Mouse (Mus musculus) liver (tissue): ENCODE data around the gene Apopt1.
A peak's percentile ranks its signal among the peaks of the same experiment; 100 is the strongest.

Experiments
- DNase-seq: peaks from one replicate; pipeline ENCODE4 v3.0.0-alpha.2; 2020; ENCODE audit warnings: mixed read lengths

Gene Apopt1

GRCm38 (mm10) chr12:111785174-111785573 lies 72.1 kb downstream of the Apopt1 start:
- peak; percentile 44 for DNase-seq

- DNase-seq, result peak; percentile 55
These were observed 74.0 kb downstream of the Apopt1 start for GRCm38 (mm10) chr12:111787015-111787414.

- DNase-seq, result no peak
These were observed 77.0 kb downstream of the Apopt1 start for GRCm38 (mm10) chr12:111790090-111790489.

GRCm38 (mm10) chr12:111790631-111791030 lies 77.6 kb downstream of the Apopt1 start:
- DNase-seq, result no peak

GRCm38 (mm10) chr12:111791474-111792104 lies 78.5 kb downstream of the Apopt1 start:
- no peak for DNase-seq

- peak; percentile 62 for DNase-seq
These were observed 81.0 kb downstream of the Apopt1 start for GRCm38 (mm10) chr12:111794102-111794501.

DNA sequence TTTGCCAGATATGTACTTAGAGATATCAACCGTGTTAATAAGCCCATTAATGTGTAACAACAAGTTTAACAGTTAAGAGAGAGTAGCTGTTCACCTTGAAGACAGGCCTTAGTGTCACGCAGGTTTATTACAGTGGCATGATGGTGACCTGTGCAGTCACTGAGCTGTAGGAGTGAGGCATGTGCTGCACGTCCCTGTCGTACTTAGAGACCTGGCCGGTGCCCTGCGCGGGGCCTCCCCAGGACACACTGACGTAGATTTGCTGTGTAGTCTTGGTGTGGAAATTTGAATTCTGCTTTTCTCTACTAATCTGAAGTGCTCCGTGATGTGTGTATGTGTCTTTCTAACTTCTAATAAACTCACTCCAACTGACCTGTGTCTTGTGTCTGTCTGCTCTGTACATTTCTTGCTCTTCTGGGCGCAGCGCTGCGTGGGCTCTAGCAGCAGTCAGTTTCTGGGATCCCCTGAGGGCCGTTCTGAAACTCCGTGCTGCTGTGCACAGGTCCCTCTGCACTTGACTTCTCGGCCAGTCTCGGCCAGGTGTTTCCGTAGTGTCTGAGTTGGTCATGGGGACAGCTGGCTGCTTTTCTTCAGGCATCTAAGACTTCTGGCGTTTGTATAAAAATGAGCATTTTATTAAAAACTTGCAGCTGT lies 81.6 kb downstream of the Apopt1 start:
- no peak for DNase-seq

GRCm38 (mm10) chr12:111795180-111795895 lies 82.3 kb downstream of the Apopt1 start:
- no peak for DNase-seq

GRCm38 (mm10) chr12:111797251-111797650 lies 84.2 kb downstream of the Apopt1 start:
- no peak for DNase-seq

DNA sequence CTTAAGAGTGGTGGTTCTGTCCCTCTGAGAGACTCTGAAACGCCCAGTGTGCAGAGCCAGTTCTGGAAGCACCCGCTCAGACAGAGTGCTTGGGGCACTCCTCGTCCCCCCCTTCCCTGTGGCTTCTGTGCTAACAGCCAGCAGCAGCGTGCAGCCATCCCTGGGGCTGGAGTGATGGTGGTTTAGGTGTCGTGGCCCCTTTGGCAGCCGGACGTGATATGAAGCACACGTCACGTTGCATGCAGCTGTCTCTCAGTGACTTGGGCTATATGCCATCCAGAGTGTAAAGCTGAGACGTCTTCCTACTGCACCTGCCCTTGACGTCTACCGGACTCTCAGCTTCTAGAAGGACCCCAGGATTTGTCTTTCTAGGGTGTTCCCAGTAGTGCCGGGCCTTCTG lies 85.4 kb downstream of the Apopt1 start:
- DNase-seq, result no peak

DNA sequence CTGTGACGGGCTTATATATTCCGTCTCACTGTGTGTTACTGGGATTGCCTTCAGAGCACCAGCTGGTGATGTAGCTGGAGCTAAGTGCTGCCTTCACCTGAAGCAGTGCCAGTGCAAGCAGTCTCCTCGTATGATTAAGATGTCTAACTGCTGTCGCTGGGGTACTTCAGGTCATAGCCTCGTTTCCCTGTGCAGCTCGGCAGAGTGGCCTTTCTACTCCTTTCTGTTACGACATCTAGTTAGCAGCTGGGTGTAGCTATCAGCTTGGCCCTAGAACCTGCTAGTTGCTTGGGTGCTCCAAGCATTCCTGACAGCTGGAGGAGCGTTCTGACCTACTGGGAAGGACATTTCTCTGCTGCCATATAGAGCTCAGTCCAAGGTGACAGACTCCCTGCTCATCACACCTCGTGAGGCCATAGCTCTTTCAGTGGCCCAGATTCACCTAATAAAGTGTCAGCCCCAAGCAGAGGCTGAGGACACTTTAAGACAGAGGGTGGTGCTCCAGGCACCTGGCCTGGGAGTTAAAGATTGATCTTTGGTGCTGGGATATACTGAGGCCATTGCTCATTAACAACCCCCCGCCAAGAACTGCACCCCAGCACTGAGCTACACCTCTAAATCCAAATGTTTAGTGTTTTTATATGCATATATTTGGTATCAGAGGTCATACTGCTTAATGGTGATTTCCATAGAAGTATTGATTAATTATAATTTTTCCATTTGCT lies 87.6 kb downstream of the Apopt1 start:
- no peak for DNase-seq

DNA sequence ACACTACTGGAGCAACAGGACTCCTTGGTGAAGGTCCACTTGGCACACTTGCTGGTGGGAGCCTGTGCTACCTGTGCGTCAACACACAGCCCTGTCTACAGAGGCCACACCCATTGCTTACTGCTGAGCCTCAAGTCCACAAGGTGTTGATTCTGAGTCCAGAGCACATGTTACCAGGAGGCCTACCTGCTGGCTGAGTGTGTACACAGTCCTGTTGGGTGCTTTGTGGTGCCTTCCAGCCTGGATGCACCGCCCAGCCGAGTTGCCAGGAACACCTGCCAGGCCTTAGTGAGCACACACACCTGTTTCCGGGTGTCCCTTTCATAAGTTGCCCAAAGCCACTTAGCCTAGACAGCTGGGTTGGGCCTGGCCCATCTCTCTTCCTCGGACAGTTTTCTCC lies 90.5 kb downstream of the Apopt1 start:
- no peak for DNase-seq
